Mouse (Mus musculus) kidney, adult 18-20 months (tissue): Measurements from ENCODE around the gene Tom1l2.

Source experiments
- DNase-seq: peaks from one replicate; pipeline ENCODE4 v3.0.0; 2021

The Tom1l2 gene

GRCm38 (mm10) chr11:60260743-60261142, 92.0 kb downstream of the Tom1l2 start:
- DNase-seq = no peak

- no peak for DNase-seq
These were observed 95.0 kb downstream of the Tom1l2 start for GRCm38 (mm10) chr11:60257696-60258095.

- DNase-seq = no peak
These were observed 96.0 kb downstream of the Tom1l2 start for GRCm38 (mm10) chr11:60256713-60257112.

GRCm38 (mm10) chr11:60256176-60256681, 96.5 kb downstream of the Tom1l2 start:
- peak; percentile 47 for DNase-seq

- DNase-seq = no peak
These were observed 97.1 kb downstream of the Tom1l2 start for GRCm38 (mm10) chr11:60255639-60256038.

GRCm38 (mm10) chr11:60255181-60255580, 97.5 kb downstream of the Tom1l2 start:
- DNase-seq = no peak

GRCm38 (mm10) chr11:60254308-60254707, 98.4 kb downstream of the Tom1l2 start:
- no peak for DNase-seq

- no peak for DNase-seq
These were observed 99.2 kb downstream of the Tom1l2 start for GRCm38 (mm10) chr11:60253546-60253945.

GRCm38 (mm10) chr11:60250971-60251643, 101.6 kb downstream of the Tom1l2 start:
- peak; percentile 38 for DNase-seq

- DNase-seq = no peak
These were observed 102.8 kb downstream of the Tom1l2 start for GRCm38 (mm10) chr11:60249885-60250284.

GRCm38 (mm10) chr11:60248596-60249404, 103.9 kb downstream of the Tom1l2 start:
- no peak for DNase-seq

GRCm38 (mm10) chr11:60247753-60248550, 104.8 kb downstream of the Tom1l2 start:
- DNase-seq = no peak

- DNase-seq = no peak
These were observed 106.6 kb downstream of the Tom1l2 start for GRCm38 (mm10) chr11:60246077-60246476.

- no peak for DNase-seq
These were observed 108.1 kb downstream of the Tom1l2 start for GRCm38 (mm10) chr11:60244503-60245143.

GRCm38 (mm10) chr11:60240509-60240908, 112.2 kb downstream of the Tom1l2 start:
- DNase-seq = no peak

GRCm38 (mm10) chr11:60235351-60235750, 117.4 kb downstream of the Tom1l2 start:
- DNase-seq = no peak

GRCm38 (mm10) chr11:60233235-60233634, 119.5 kb downstream of the Tom1l2 start:
- DNase-seq = no peak

- DNase-seq = no peak
These were observed 120.2 kb downstream of the Tom1l2 start for GRCm38 (mm10) chr11:60232441-60233058.

- DNase-seq = no peak
These were observed 120.8 kb downstream of the Tom1l2 start for GRCm38 (mm10) chr11:60231951-60232350.

- DNase-seq = no peak
These were observed 121.4 kb downstream of the Tom1l2 start for GRCm38 (mm10) chr11:60231326-60231725.

GRCm38 (mm10) chr11:60230512-60230911, 122.2 kb downstream of the Tom1l2 start:
- no peak for DNase-seq

- DNase-seq = peak; percentile 59
These were observed 122.9 kb downstream of the Tom1l2 start for GRCm38 (mm10) chr11:60229821-60230220.
